Mouse (Mus musculus): ENCODE measurements at regions not wholly inside any gene's neighbourhood (a gene's known extent, or its start where the extent isn't known, plus 50 kb on each side); places are given as distances from the start of the nearest gene placed in this dataset.
"Not testable (repeated sequence)": the region's sequence is repeated elsewhere in the genome, so short reads cannot be mapped to it uniquely, and the experiment has no call there.

DNA sequence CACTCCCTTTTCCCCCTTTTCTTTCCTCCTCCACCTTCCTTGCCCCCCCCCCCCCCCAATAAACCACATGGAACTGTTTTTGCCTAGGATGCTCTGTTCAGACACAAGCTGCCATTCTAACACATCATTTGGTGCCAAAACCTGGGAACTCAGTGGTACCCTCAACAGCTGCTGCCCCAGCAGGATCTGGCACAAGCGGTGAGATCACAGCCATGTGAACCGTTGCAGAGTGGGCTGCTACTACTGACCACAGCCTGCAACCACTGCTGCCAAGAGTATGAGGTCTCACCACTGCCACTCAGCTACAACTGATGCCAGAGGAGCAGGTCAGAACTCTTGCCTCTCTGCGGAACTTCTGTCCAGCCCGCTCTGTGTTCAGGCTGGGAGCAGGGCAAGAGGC, 206.2 kb downstream of the Pcsk1 start:
- Histone ChIP-seq H3K4me3 (replicated peaks; ENCODE audit: low read length) (no peak overlapping the region), H3K36me3 (ENCODE audit: control insufficient read depth, insufficient read depth) (no peaks in the 10 kb centered on the region), H3K9me3 (ENCODE audit: control insufficient read depth, low read length) (no peaks in the 10 kb centered on the region), H3K27me3 (replicated peaks; ENCODE audit: control insufficient read depth, insufficient read depth, low read length) (no peaks in the 10 kb centered on the region), H3K4me1 (replicated peaks; ENCODE audit: control insufficient read depth, insufficient read depth, low read length) (no peaks in the 10 kb centered on the region), H3K4me2 (ENCODE audit: low read length) (no peak overlapping the region), H3K27ac (ENCODE audit: low read length) (no peak overlapping the region), H3K9ac (replicated peaks; ENCODE audit: low read depth, low read length) (no peak overlapping the region)
- 92% methylated on average over 4 of the region's 4 CpGs for WGBS
- no peak for ATAC-seq

DNA sequence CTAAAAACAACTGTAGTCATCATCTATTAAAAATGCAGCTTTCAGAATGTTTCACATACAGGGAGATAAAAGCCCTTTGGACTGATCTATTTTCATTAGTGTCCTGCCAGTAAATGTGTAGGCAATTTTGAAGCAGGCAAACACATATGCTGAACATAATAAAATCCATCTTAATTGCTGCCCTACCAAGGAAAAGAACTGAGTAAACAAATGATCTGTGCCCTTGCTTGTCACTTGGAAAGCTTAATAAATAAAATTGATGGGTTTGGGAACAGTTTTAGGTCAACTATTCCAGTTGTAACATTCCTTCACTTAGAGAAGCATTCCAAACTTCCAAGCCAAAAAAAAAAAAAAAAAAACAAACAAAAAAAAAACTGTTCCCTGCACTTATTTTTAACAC, 230.2 kb downstream of the Pcsk1 start:
- Histone ChIP-seq H3K27ac (ENCODE audit: low read length) (no peak overlapping the region), H3K27me3 (replicated peaks; ENCODE audit: control insufficient read depth, insufficient read depth, low read length) (no peaks in the 10 kb centered on the region), H3K9me3 (ENCODE audit: control insufficient read depth, low read length) (no peaks in the 10 kb centered on the region), H3K9ac (replicated peaks; ENCODE audit: low read depth, low read length) (no peak overlapping the region), H3K4me3 (replicated peaks; ENCODE audit: low read length) (no peak overlapping the region), H3K4me1 (replicated peaks; ENCODE audit: control insufficient read depth, insufficient read depth, low read length) (no peaks in the 10 kb centered on the region), H3K4me2 (ENCODE audit: low read length) (no peak overlapping the region), H3K36me3 (ENCODE audit: control insufficient read depth, insufficient read depth) (no peaks in the 10 kb centered on the region)
- no peak for ATAC-seq

DNA sequence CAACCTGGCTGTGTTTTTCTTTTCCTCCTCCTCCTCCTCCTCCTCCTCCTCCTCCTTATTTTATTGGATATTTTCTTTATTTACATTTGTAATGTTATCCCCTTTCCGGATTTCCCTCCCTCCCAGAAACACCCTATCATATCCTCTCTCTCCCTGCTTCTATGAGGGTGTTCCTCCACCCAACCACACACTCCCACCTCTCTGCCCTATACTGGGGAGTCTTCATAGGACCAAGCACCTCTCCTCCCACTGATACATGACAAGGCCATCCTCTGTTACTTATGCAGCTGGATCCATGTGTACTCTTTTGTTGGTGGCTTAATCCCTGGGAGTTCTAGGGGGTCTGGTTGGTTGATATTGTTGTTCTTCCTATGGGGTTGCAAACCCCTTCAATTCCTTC, 230.6 kb downstream of the Pcsk1 start:
- ATAC-seq, result no peak
- WGBS, result 67% methylated on average over 1 of the region's 1 CpGs
- Histone ChIP-seq H3K36me3 (ENCODE audit: control insufficient read depth, insufficient read depth) (no peaks in the 10 kb centered on the region), H3K9ac (replicated peaks; ENCODE audit: low read depth, low read length) (no peak overlapping the region), H3K4me2 (ENCODE audit: low read length) (no peak overlapping the region), H3K27me3 (replicated peaks; ENCODE audit: control insufficient read depth, insufficient read depth, low read length) (no peaks in the 10 kb centered on the region), H3K4me3 (replicated peaks; ENCODE audit: low read length) (no peak overlapping the region), H3K27ac (ENCODE audit: low read length) (no peak overlapping the region), H3K4me1 (replicated peaks; ENCODE audit: control insufficient read depth, insufficient read depth, low read length) (no peaks in the 10 kb centered on the region), H3K9me3 (ENCODE audit: control insufficient read depth, low read length) (no peaks in the 10 kb centered on the region)

DNA sequence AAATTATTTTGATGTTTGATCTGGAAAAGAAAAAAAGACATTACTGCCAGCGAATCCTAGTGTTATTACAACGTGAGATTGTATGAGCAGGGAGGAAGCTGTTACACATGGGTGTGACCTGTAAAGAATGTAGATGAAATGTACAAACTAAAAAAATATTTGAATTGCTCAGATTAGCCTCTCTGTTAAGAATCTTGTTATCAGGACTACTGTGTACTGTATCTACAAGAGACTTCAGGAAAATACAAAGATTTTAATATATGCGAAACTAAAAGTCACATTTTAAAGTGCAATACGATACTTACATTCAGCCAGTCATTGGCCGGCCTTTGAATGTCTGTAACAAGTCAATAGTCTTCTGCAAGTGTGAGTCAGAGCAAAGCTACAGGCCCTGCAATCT, 247.4 kb downstream of the Pcsk1 start:
- H3K27me3 ChIP-seq (replicated peaks; ENCODE audit: control insufficient read depth, insufficient read depth, low read length), result no peaks in the 10 kb centered on the region
- no peaks in the 10 kb centered on the region for H3K9me3 ChIP-seq (ENCODE audit: control insufficient read depth, low read length)
- H3K36me3 ChIP-seq (ENCODE audit: control insufficient read depth, insufficient read depth), result no peaks in the 10 kb centered on the region
- H3K9ac ChIP-seq (replicated peaks; ENCODE audit: low read depth, low read length), result no peak overlapping the region
- ATAC-seq, result no peak
- H3K4me1 ChIP-seq (replicated peaks; ENCODE audit: control insufficient read depth, insufficient read depth, low read length), result no peaks in the 10 kb centered on the region
- H3K4me3 ChIP-seq (replicated peaks; ENCODE audit: low read length), result no peak overlapping the region
- no peak overlapping the region for H3K27ac ChIP-seq (ENCODE audit: low read length)
- 93% methylated on average over 5 of the region's 5 CpGs for WGBS
- no peak overlapping the region for H3K4me2 ChIP-seq (ENCODE audit: low read length)

DNA sequence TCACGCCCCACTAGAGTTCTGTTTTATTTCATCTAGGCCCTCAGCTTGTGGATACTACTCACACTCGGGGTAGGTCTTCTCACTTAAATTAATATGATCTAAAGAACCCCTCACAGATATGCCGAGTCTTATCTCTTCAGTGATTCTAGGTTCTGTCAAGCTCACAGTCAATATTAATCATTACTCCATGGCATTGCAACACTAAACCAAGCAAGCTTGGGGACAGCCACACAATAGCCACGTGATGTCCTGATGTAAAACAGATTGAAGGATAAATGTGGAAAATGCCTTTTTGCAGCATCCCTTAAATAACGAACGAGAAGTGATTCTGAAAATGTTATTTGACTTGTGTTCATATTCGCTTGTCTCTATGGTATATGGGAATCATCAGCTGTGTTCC, 253.8 kb downstream of the Pcsk1 start:
- Histone ChIP-seq H3K4me1 (replicated peaks; ENCODE audit: control insufficient read depth, insufficient read depth, low read length) (no peaks in the 10 kb centered on the region), H3K4me3 (replicated peaks; ENCODE audit: low read length) (no peak overlapping the region), H3K4me2 (ENCODE audit: low read length) (no peak overlapping the region), H3K27ac (ENCODE audit: low read length) (no peak overlapping the region), H3K36me3 (ENCODE audit: control insufficient read depth, insufficient read depth) (no peaks in the 10 kb centered on the region), H3K9ac (replicated peaks; ENCODE audit: low read depth, low read length) (no peak overlapping the region), H3K27me3 (replicated peaks; ENCODE audit: control insufficient read depth, insufficient read depth, low read length) (no peaks in the 10 kb centered on the region), H3K9me3 (ENCODE audit: control insufficient read depth, low read length) (no peaks in the 10 kb centered on the region)
- WGBS, result 87% methylated on average over 7 of the region's 7 CpGs
- no peak for ATAC-seq

DNA sequence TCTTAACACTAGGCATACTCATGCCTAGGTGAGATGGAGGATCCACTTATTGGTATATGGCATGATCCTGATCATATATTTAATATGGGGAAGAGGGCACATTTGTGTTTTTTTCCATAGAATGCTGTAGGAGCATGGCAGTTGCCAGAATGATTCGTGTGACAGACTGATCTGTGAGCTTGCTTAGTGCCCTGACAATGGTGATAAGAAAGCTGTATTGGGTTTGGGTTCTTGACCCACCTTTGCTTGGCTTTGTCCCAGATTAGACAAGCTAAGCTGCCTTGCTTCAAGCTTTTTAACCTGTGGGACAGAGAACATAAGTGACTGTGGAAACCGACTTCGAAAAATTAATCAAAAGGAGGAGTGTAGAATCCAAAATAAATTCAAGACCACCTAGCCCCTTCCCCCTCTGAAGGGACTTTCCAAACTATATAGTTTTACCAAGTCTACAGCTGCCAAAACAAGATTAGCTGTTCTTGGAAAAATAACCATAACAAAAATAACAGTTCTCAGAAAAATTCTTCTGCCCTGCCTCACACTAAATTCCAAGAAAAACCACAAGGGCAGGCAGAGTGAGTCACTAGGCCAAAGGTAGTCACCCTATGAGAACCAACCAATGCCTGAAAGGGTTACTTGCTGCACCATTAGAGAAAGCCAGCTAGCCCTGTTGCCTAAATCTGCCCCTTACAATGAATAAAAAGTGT, 277.2 kb downstream of the Pcsk1 start:
- Histone ChIP-seq H3K4me1 (replicated peaks; ENCODE audit: control insufficient read depth, insufficient read depth, low read length) (no peaks in the 10 kb centered on the region), H3K4me3 (replicated peaks; ENCODE audit: low read length) (no peak overlapping the region), H3K27me3 (replicated peaks; ENCODE audit: control insufficient read depth, insufficient read depth, low read length) (no peaks in the 10 kb centered on the region), H3K9me3 (ENCODE audit: control insufficient read depth, low read length) (no peaks in the 10 kb centered on the region), H3K27ac (ENCODE audit: low read length) (no peak overlapping the region), H3K9ac (replicated peaks; ENCODE audit: low read depth, low read length) (no peak overlapping the region), H3K36me3 (ENCODE audit: control insufficient read depth, insufficient read depth) (no peaks in the 10 kb centered on the region), H3K4me2 (ENCODE audit: low read length) (no peak overlapping the region)
- WGBS, result 85% methylated on average over 3 of the region's 3 CpGs
- no peak for ATAC-seq

DNA sequence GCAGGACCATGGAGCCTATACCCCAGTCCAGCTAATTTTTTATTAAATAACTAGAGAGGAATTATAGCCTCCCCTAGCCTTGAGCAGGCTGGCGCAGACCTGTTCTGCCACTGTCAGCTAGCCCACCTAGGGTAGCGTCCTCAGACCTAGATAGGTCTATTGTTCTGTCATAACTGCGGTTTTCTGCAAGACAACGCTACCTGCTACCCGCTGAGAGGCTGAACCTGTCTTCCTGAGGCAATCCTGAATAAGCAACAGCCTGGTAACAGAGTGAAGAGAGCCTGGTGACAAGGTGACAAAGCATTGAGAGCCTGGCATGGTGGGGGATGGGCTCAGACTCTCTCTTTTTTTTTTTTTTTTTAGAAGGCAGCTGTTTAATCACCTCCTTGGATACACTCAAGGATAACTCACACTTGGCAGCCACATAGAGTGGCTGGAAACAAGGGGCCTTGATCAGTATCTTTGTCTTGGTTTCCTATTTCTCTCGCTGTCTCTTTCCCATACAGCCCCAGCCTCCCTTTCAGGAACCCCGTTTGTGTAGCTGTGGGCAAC, 278.7 kb downstream of the Pcsk1 start:
- no peaks in the 10 kb centered on the region for H3K36me3 ChIP-seq (ENCODE audit: control insufficient read depth, insufficient read depth)
- H3K4me2 ChIP-seq (ENCODE audit: low read length), result no peak overlapping the region
- ATAC-seq, result no peak
- H3K9me3 ChIP-seq (ENCODE audit: control insufficient read depth, low read length), result no peaks in the 10 kb centered on the region
- H3K4me1 ChIP-seq (replicated peaks; ENCODE audit: control insufficient read depth, insufficient read depth, low read length), result no peaks in the 10 kb centered on the region
- H3K4me3 ChIP-seq (replicated peaks; ENCODE audit: low read length), result no peak overlapping the region
- H3K27me3 ChIP-seq (replicated peaks; ENCODE audit: control insufficient read depth, insufficient read depth, low read length), result no peaks in the 10 kb centered on the region
- WGBS, result 70% methylated on average over 7 of the region's 7 CpGs
- no peak overlapping the region for H3K27ac ChIP-seq (ENCODE audit: low read length)
- H3K9ac ChIP-seq (replicated peaks; ENCODE audit: low read depth, low read length), result no peak overlapping the region

DNA sequence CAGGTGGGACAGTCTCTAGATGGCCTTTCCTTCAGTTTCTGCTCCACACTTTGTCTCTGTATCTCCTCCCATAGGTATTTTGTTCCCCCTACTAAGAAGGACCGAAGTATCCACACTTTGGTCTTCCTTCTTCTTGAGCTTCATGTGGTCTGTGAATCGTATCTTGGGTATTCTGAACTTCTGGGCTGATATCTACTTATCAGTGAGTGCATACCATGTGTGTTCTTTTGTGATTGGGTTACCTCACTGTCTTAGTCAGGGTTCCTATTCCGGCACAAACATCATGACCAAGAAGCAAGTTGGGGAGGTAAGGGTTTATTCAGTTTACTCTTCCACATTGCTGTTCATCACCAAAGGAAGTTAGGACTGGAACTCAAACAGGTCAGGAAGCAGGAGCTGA, 287.5 kb downstream of the Pcsk1 start:
- H3K27ac ChIP-seq (ENCODE audit: low read length); H3K4me1 ChIP-seq (replicated peaks; ENCODE audit: control insufficient read depth, insufficient read depth, low read length); H3K9me3 ChIP-seq (ENCODE audit: control insufficient read depth, low read length); H3K27me3 ChIP-seq (replicated peaks; ENCODE audit: control insufficient read depth, insufficient read depth, low read length); H3K4me3 ChIP-seq (replicated peaks; ENCODE audit: low read length); H3K36me3 ChIP-seq (ENCODE audit: control insufficient read depth, insufficient read depth); H3K4me2 ChIP-seq (ENCODE audit: low read length); ATAC-seq; H3K9ac ChIP-seq (replicated peaks; ENCODE audit: low read depth, low read length): not testable (repeated sequence)
- 92% methylated on average over 3 of the region's 3 CpGs for WGBS

DNA sequence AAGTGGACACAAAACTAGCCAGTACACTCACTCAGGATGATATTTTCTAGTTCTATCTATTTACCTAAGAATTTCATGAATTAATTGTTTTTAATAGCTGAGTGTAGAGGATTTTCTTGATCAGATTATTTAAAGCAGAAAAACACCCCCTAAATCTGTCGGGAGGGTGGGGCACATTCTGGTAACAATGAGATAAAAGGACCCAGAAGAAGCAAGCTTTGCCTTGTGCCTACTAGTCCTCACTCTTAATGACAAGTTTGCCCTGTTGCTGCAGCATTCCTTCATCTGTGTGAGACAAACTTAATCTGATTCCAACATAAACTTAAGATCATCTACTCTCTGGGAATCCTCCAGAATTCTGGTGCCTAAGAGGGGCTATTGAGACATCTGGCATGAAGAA, 288.1 kb downstream of the Pcsk1 start:
- no peak for ATAC-seq
- no peaks in the 10 kb centered on the region for H3K36me3 ChIP-seq (ENCODE audit: control insufficient read depth, insufficient read depth)
- H3K9me3 ChIP-seq (ENCODE audit: control insufficient read depth, low read length), result no peaks in the 10 kb centered on the region
- no peak overlapping the region for H3K27ac ChIP-seq (ENCODE audit: low read length)
- H3K9ac ChIP-seq (replicated peaks; ENCODE audit: low read depth, low read length), result no peak overlapping the region
- no peaks in the 10 kb centered on the region for H3K4me1 ChIP-seq (replicated peaks; ENCODE audit: control insufficient read depth, insufficient read depth, low read length)
- no peaks in the 10 kb centered on the region for H3K27me3 ChIP-seq (replicated peaks; ENCODE audit: control insufficient read depth, insufficient read depth, low read length)
- H3K4me2 ChIP-seq (ENCODE audit: low read length), result no peak overlapping the region
- 89% methylated on average over 1 of the region's 1 CpGs for WGBS
- H3K4me3 ChIP-seq (replicated peaks; ENCODE audit: low read length), result no peak overlapping the region

Data from forebrain, embryonic 16.5 days (tissue).